Mouse (Mus musculus): ENCODE measurements around the gene Cuta. TPM values are rescaled to one million over a fixed set of nuclear protein-coding genes. Genes with fewer than 3 reads are reported as not detected.
"Not testable (repeated sequence)": the region's sequence is repeated elsewhere in the genome, so short reads cannot be mapped to it uniquely, and the experiment has no call there.

Gene Cuta
- polyA plus RNA-seq, 1 experiment from 2014 or later: 170 TPM

- peak within 1 kb of the TSS; percentile 84 for H3K9ac ChIP-seq
- peak; percentile 89 for ATAC-seq (ENCODE audit: low FRiP score, low read depth)
- H3K9me3 ChIP-seq: no peaks in the 10 kb centered on the region
- no peaks in the 10 kb centered on the region for H3K27me3 ChIP-seq
- H3K36me3 ChIP-seq: peaks cover 52% of the 10 kb centered on the region
- 0% methylated on average over 41 of the region's 43 CpGs for WGBS
- peak within 1 kb of the TSS; percentile 87 for H3K27ac ChIP-seq
- peaks cover 25% of the 10 kb centered on the region for H3K4me1 ChIP-seq
- peak within 1 kb of the TSS; percentile 93 for H3K4me2 ChIP-seq (replicated peaks)
- peak within 1 kb of the TSS; percentile 74 for H3K4me3 ChIP-seq
Observed at GRCm38 (mm10) chr17:26932839-26933398, 6.5 kb downstream of the Cuta start, which contains the start of gene Phf1. TSS of gene Phf1 (plus strand) at chr17:26933052.

GRCm38 (mm10) chr17:26931795-26932194 is 7.6 kb downstream of the Cuta start:
- not testable (repeated sequence) for H3K4me3 ChIP-seq; H3K27ac ChIP-seq; H3K27me3 ChIP-seq; H3K9ac ChIP-seq; H3K4me2 ChIP-seq (replicated peaks); H3K9me3 ChIP-seq; ATAC-seq (ENCODE audit: low FRiP score, low read depth)
- peaks cover 54% of the 10 kb centered on the region for H3K36me3 ChIP-seq
- H3K4me1 ChIP-seq: peaks cover 19% of the 10 kb centered on the region
- 69% methylated on average over 7 of the region's 7 CpGs for WGBS

- H3K4me2 ChIP-seq (replicated peaks); H3K4me1 ChIP-seq; H3K9ac ChIP-seq; H3K4me3 ChIP-seq; ATAC-seq (ENCODE audit: low FRiP score, low read depth); H3K27me3 ChIP-seq; H3K9me3 ChIP-seq; H3K27ac ChIP-seq: not testable (repeated sequence)
- H3K36me3 ChIP-seq: peaks cover 71% of the 10 kb centered on the region
- 94% methylated on average over 9 of the region's 9 CpGs for WGBS
Observed at GRCm38 (mm10) chr17:26925414-26925813, 14.0 kb downstream of the Cuta start.

GRCm38 (mm10) chr17:26922368-26922767 is 17.0 kb downstream of the Cuta start:
- not testable (repeated sequence) for H3K4me3 ChIP-seq; H3K9ac ChIP-seq; H3K27ac ChIP-seq; H3K9me3 ChIP-seq; ATAC-seq (ENCODE audit: low FRiP score, low read depth); H3K4me2 ChIP-seq (replicated peaks); H3K27me3 ChIP-seq
- WGBS: 79% methylated on average over 6 of the region's 6 CpGs
- Histone ChIP-seq H3K4me1 (peaks cover 11% of the 10 kb centered on the region), H3K36me3 (peaks cover 48% of the 10 kb centered on the region)

- WGBS: 71% methylated on average over 2 of the region's 2 CpGs
- ATAC-seq (ENCODE audit: low FRiP score, low read depth); H3K9me3 ChIP-seq; H3K4me3 ChIP-seq; H3K4me2 ChIP-seq (replicated peaks); H3K9ac ChIP-seq; H3K27ac ChIP-seq; H3K27me3 ChIP-seq: not testable (repeated sequence)
- Histone ChIP-seq H3K36me3 (peaks cover 24% of the 10 kb centered on the region), H3K4me1 (peaks cover 11% of the 10 kb centered on the region)
Observed at GRCm38 (mm10) chr17:26919516-26919915, 19.9 kb downstream of the Cuta start.

GRCm38 (mm10) chr17:26918343-26918742 is 21.0 kb downstream of the Cuta start:
- peaks cover 16% of the 10 kb centered on the region for H3K36me3 ChIP-seq
- H3K4me1 ChIP-seq: peaks cover 11% of the 10 kb centered on the region
- ATAC-seq (ENCODE audit: low FRiP score, low read depth): no peak
- 0 out of 2 replicates have a peak overlapping the region, but pooled peaks have one; percentile 45 for H3K9ac ChIP-seq
- no peaks in the 10 kb centered on the region for H3K27me3 ChIP-seq
- no peak overlapping the region for H3K27ac ChIP-seq
- H3K9me3 ChIP-seq: no peaks in the 10 kb centered on the region
- H3K4me2 ChIP-seq (replicated peaks): peak overlapping the region; percentile 72
- peak overlapping the region; percentile 74 for H3K4me3 ChIP-seq
- 71% methylated on average over 2 of the region's 2 CpGs for WGBS

- H3K27ac ChIP-seq; ATAC-seq (ENCODE audit: low FRiP score, low read depth); H3K9me3 ChIP-seq; H3K27me3 ChIP-seq: not testable (repeated sequence)
- Histone ChIP-seq H3K9ac (peak overlapping the region; percentile 76), H3K4me2 (replicated peaks) (peak overlapping the region; percentile 72), H3K4me1 (peaks cover 11% of the 10 kb centered on the region), H3K4me3 (peak overlapping the region; percentile 74), H3K36me3 (peaks cover 13% of the 10 kb centered on the region)
- WGBS: 2% methylated on average over 12 of the region's 12 CpGs
Observed at GRCm38 (mm10) chr17:26917560-26917959, 21.8 kb downstream of the Cuta start.

GRCm38 (mm10) chr17:26916711-26917482 is 22.5 kb downstream of the Cuta start, which contains the start of gene Kifc5b:
TSS of gene Kifc5b (plus strand) at chr17:26917091.
- H3K4me1 ChIP-seq: peaks cover 11% of the 10 kb centered on the region
- under 1% methylated on average over 63 of the region's 72 CpGs for WGBS

GRCm38 (mm10) chr17:26915248-26915647 is 24.1 kb downstream of the Cuta start:
- Histone ChIP-seq H3K36me3 (no peaks in the 10 kb centered on the region), H3K4me2 (replicated peaks) (no peak overlapping the region), H3K9me3 (no peaks in the 10 kb centered on the region), H3K9ac (no peak overlapping the region), H3K27me3 (no peaks in the 10 kb centered on the region), H3K4me3 (no peak overlapping the region), H3K4me1 (peaks cover 11% of the 10 kb centered on the region), H3K27ac (no peak overlapping the region)
- 58% methylated on average over 1 of the region's 1 CpGs for WGBS
- ATAC-seq (ENCODE audit: low FRiP score, low read depth): no peak

More at GRCm38 (mm10) chr17:26916711-26917482, 22.5 kb downstream of the Cuta start, which contains the start of gene Kifc5b:
- H3K36me3 ChIP-seq: peaks cover 13% of the 10 kb centered on the region
- peak; percentile 99 for ATAC-seq (ENCODE audit: low FRiP score, low read depth)
- H3K27ac ChIP-seq: no peak within 1 kb of the TSS
- no peaks in the 10 kb centered on the region for H3K27me3 ChIP-seq
- H3K9ac ChIP-seq: peak within 1 kb of the TSS; percentile 76
- H3K4me3 ChIP-seq: peak within 1 kb of the TSS; percentile 74
- H3K4me2 ChIP-seq (replicated peaks): peak within 1 kb of the TSS; percentile 72
- H3K9me3 ChIP-seq: no peaks in the 10 kb centered on the region

GRCm38 (mm10) chr17:26907506-26907905 is 31.9 kb downstream of the Cuta start:
- H3K27me3 ChIP-seq; ATAC-seq (ENCODE audit: low FRiP score, low read depth); H3K27ac ChIP-seq; H3K9ac ChIP-seq; H3K9me3 ChIP-seq; H3K4me3 ChIP-seq; H3K4me1 ChIP-seq; H3K4me2 ChIP-seq (replicated peaks); H3K36me3 ChIP-seq: not testable (repeated sequence)
- WGBS: 92% methylated on average over 15 of the region's 15 CpGs

GRCm38 (mm10) chr17:26904320-26904719 is 35.0 kb downstream of the Cuta start:
- Histone ChIP-seq H3K9ac (no peak overlapping the region), H3K27ac (no peak overlapping the region), H3K4me3 (no peak overlapping the region), H3K4me2 (replicated peaks) (no peak overlapping the region), H3K27me3 (no peaks in the 10 kb centered on the region), H3K36me3 (no peaks in the 10 kb centered on the region), H3K9me3 (peaks cover 4% of the 10 kb centered on the region; the same call in 1 of the 2 replicates), H3K4me1 (no peaks in the 10 kb centered on the region)
- ATAC-seq (ENCODE audit: low FRiP score, low read depth): no peak
- 54% methylated on average over 5 of the region's 5 CpGs for whole genome bisulfite sequencing

- Histone ChIP-seq H3K27me3 (peaks cover 4% of the 10 kb centered on the region; the same call in 1 of the 2 replicates), H3K4me3 (no peak overlapping the region), H3K9me3 (no peaks in the 10 kb centered on the region; the same call in 1 of the 2 replicates), H3K4me2 (replicated peaks) (no peak overlapping the region), H3K27ac (no peak overlapping the region), H3K9ac (no peak overlapping the region), H3K4me1 (no peaks in the 10 kb centered on the region), H3K36me3 (no peaks in the 10 kb centered on the region)
- WGBS: 71% methylated on average over 6 of the region's 6 CpGs
- ATAC-seq (ENCODE audit: low FRiP score, low read depth): no peak
Observed at GRCm38 (mm10) chr17:26900916-26901315, 38.5 kb downstream of the Cuta start.
